Comparison of ENCODE assay signal across 11 mouse cellular contexts in genomic region chr11:68199801-68200423, GRCm38 (mm10).
DNase-seq lines count a peak whose midpoint lies in the region; ATAC-seq lines count a peak whose summit lies in the region.
"Had no signal": no experiment of that assay in that cellular context is flagged by ENCODE, and none has a peak within 500 bp of the region (broad histone marks: within the 10 kb centered on the region; RNA-seq: fewer than 3 reads in every experiment).

No protein-coding gene starts in this region.

- H3K9me3 ChIP-seq in neural tube, embryonic 13.5 days: no peaks in the 10 kb centered on the region
- H3K9me3 ChIP-seq in forebrain, embryonic 14.5 days (replicated peaks; ENCODE audit: control insufficient read depth, low read length): no peaks in the 10 kb centered on the region

- ATAC-seq in neural tube, embryonic 13.5 days (ENCODE audit: low read depth): no peak
- no peak for ATAC-seq in forebrain, embryonic 14.5 days
- ATAC-seq: Patski had no signal

- H3K27ac ChIP-seq in neural tube, embryonic 13.5 days (replicated peaks): no peak overlapping the region
- H3K27ac ChIP-seq in forebrain, embryonic 14.5 days (ENCODE audit: low read depth, low read length): no peak overlapping the region
- H3K27ac ChIP-seq: heart, adult 2 months had no signal

- WGBS in neural tube, embryonic 13.5 days: 34% methylated on average over 10 of the region's 10 CpGs
- WGBS in forebrain, embryonic 14.5 days: 40% methylated on average over 10 of the region's 10 CpGs

- peaks cover 58% of the 10 kb centered on the region for H3K4me1 ChIP-seq in neural tube, embryonic 13.5 days (replicated peaks)
- H3K4me1 ChIP-seq in forebrain, embryonic 14.5 days (ENCODE audit: control insufficient read depth, insufficient read depth, low read length): peaks cover 9% of the 10 kb centered on the region

- no peaks in the 10 kb centered on the region for H3K36me3 ChIP-seq in neural tube, embryonic 13.5 days
- H3K36me3 ChIP-seq in forebrain, embryonic 14.5 days (ENCODE audit: control insufficient read depth, insufficient read depth, low read length): no peaks in the 10 kb centered on the region

- no peak overlapping the region for H3K4me2 ChIP-seq in neural tube, embryonic 13.5 days
- H3K4me2 ChIP-seq in forebrain, embryonic 14.5 days (ENCODE audit: low read length): no peak overlapping the region

- H3K4me3 ChIP-seq in neural tube, embryonic 13.5 days: no peak overlapping the region
- no peak overlapping the region for H3K4me3 ChIP-seq in forebrain, embryonic 14.5 days (ENCODE audit: low read depth, low read length)
- H3K4me3 ChIP-seq: heart, adult 2 months had no signal

- H3K27me3 ChIP-seq in neural tube, embryonic 13.5 days: peaks cover 5% of the 10 kb centered on the region
- H3K27me3 ChIP-seq in forebrain, embryonic 14.5 days (replicated peaks; ENCODE audit: control insufficient read depth, insufficient read depth, low read length): no peaks in the 10 kb centered on the region
- H3K27me3 ChIP-seq: Patski had no signal

- no peak for DNase-seq in neural tube, embryonic 10.5 days (ENCODE audit: extremely low spot score, low spot score)
- peak; percentile 37 for DNase-seq in kidney, adult 9 months
- peak; percentile 45 for DNase-seq in lung, postnatal 36 days
- DNase-seq in cerebellum, postnatal 4 days (ENCODE audit: low spot score in 2 of 2): no peak
- no peak for DNase-seq in forebrain, embryonic 14.5 days (ENCODE audit: low spot score)
- no peak for DNase-seq in testis, postnatal 14 days (ENCODE audit: low spot score)
- no peak for DNase-seq in MN1 (ENCODE audit: low spot score)
- DNase-seq: left cerebral cortex, postnatal 4 days had no signal

- H3K9ac ChIP-seq in neural tube, embryonic 13.5 days: 0 out of 2 replicates have a peak overlapping the region, but pooled peaks have one; percentile 28
- H3K9ac ChIP-seq in forebrain, embryonic 14.5 days (ENCODE audit: low read length): no peak overlapping the region

Comparison
In these comparisons a context has a peak if more than half of its experiments do, and no peak if none do; other contexts are left out.
1. DNase-seq: peak in kidney, adult 9 months (single experiment) and lung, postnatal 36 days (single experiment); none in neural tube, embryonic 10.5 days (single experiment), cerebellum, postnatal 4 days (0 of 2), forebrain, embryonic 14.5 days (single experiment), testis, postnatal 14 days (single experiment) and MN1 (single experiment).